ENCODE assay signal across 8 mouse cellular contexts in the genomic region with DNA sequence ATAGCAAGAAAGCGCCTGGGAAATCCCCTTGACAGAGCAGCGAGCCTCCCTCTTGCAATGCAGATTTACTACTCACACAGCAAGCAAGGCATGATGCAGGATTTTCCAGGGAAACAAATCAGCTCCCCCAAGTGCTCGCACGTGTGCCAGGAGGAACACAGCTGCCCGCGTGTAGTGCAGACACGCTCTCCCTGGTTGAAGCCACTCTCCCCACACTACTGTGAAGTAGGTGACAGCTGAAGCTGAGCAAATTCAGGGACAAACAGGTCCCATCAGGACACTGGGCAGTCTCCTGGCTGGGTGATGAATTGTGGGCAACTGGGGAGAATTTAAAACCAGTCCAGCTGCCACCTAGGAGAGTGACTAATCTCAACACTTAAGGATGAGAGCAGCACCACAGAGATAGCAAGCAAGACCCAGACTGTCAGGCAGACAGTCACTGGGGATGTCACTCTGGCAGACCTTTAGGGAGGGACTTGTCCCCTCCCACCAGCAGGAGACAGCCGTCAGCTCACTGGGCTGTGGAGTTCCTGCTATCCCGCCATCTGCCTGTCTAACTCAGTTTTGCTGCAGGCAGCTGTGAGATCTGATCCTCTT. TPM values are rescaled to one million over a fixed set of nuclear protein-coding genes. Genes with fewer than 3 reads are reported as not detected.
DNase-seq lines count a peak whose midpoint lies in the region; ATAC-seq and TF ChIP-seq lines count a peak whose summit lies in the region.

No protein-coding gene starts in this region.

- peaks cover 0 to 8% of the 10 kb centered on the region in 2 experiments; a peak in 3 of 4 replicates for H3K4me1 ChIP-seq in heart, embryonic 14.5 days (ENCODE audit: control insufficient read depth in 2 of 2, insufficient read depth in 2 of 2, low read length in 2 of 2)
- peaks cover 78% of the 10 kb centered on the region for H3K4me1 ChIP-seq in hindbrain, embryonic 12.5 days
- peaks cover 17% of the 10 kb centered on the region for H3K4me1 ChIP-seq in midbrain, postnatal 0 days (ENCODE audit: insufficient read depth, low read length)

- no peak for DNase-seq in heart, postnatal 25 days (ENCODE audit: low spot score)
- DNase-seq in brain, embryonic 14.5 days (ENCODE audit: low read depth) = peak; percentile 87
- DNase-seq in midbrain, postnatal 0 days (ENCODE audit: low spot score) = peak; percentile 69
- DNase-seq in T-cell, adult 2 months (ENCODE audit: low spot score) = no peak
- no peak for DNase-seq in urinary bladder, postnatal 14 days (ENCODE audit: low spot score)
- no peak for DNase-seq in gastrocnemius, postnatal 25 days

- no peaks in the 10 kb centered on the region for H3K36me3 ChIP-seq in heart, embryonic 14.5 days (ENCODE audit: control insufficient read depth, insufficient read depth, low read length)
- peaks cover 4% of the 10 kb centered on the region; the same call in 1 of the 2 replicates for H3K36me3 ChIP-seq in hindbrain, embryonic 12.5 days
- H3K36me3 ChIP-seq in midbrain, postnatal 0 days (ENCODE audit: insufficient read depth, low read length) = no peaks in the 10 kb centered on the region

- no peak overlapping the region for H3K4me3 ChIP-seq in heart, embryonic 14.5 days (ENCODE audit: control insufficient read depth in 1 of 2, insufficient read depth in 1 of 2, low read depth in 1 of 2, low read length in 2 of 2)
- no peak overlapping the region for H3K4me3 ChIP-seq in hindbrain, embryonic 12.5 days
- H3K4me3 ChIP-seq in midbrain, postnatal 0 days (ENCODE audit: low read depth, low read length) = no peak overlapping the region

- TF ChIP-seq POLR2A in brain, embryonic 14.5 days (IDR thresholded peaks at IDR 0.05; ENCODE audit: borderline replicate concordance, extremely low read depth, insufficient read depth, insufficient read length, poor library complexity, severe bottlenecking) = no peak

- no peaks in the 10 kb centered on the region for H3K9me3 ChIP-seq in heart, embryonic 14.5 days (ENCODE audit: control insufficient read depth, low read length)
- H3K9me3 ChIP-seq in hindbrain, embryonic 12.5 days (replicated peaks) = no peaks in the 10 kb centered on the region
- H3K9me3 ChIP-seq in midbrain, postnatal 0 days (ENCODE audit: low read length) = no peaks in the 10 kb centered on the region

- TF ChIP-seq CTCF in brain, embryonic 14.5 days (IDR thresholded peaks at IDR 0.05; ENCODE audit: borderline replicate concordance, extremely low read depth, insufficient read depth, insufficient read length) = 0 out of 2 replicates have a peak, but pooled peaks have one; percentile 16
- TF ChIP-seq CTCF in midbrain, postnatal 0 days (IDR thresholded peaks at IDR 0.05) = peak; percentile 35

- intact Hi-C loops in heart, postnatal 25 days (cut with DNase I) = no loop called here

- H3K4me2 ChIP-seq in heart, embryonic 14.5 days (ENCODE audit: low read length) = no peak overlapping the region
- H3K4me2 ChIP-seq in hindbrain, embryonic 12.5 days (replicated peaks) = peak overlapping the region; percentile 38
- H3K4me2 ChIP-seq in midbrain, postnatal 0 days (ENCODE audit: low read depth, low read length, poor library complexity, severe bottlenecking) = no peak overlapping the region

- H3K27ac ChIP-seq in heart, embryonic 14.5 days (replicated peaks in 1 of 2; ENCODE audit: control insufficient read depth in 1 of 2, insufficient read depth in 1 of 2, low read depth in 2 of 2, low read length in 2 of 2) = no peak overlapping the region
- H3K27ac ChIP-seq in hindbrain, embryonic 12.5 days = peak overlapping the region; percentile 90
- H3K27ac ChIP-seq in midbrain, postnatal 0 days (ENCODE audit: low read depth, low read length) = no peak overlapping the region

- H3K27me3 ChIP-seq in heart, embryonic 14.5 days (ENCODE audit: control insufficient read depth, insufficient read depth, low read length) = peaks cover 36% of the 10 kb centered on the region
- no peaks in the 10 kb centered on the region for H3K27me3 ChIP-seq in hindbrain, embryonic 12.5 days
- H3K27me3 ChIP-seq in midbrain, postnatal 0 days (ENCODE audit: insufficient read depth, low read length) = no peaks in the 10 kb centered on the region

- no peak overlapping the region for H3K9ac ChIP-seq in heart, embryonic 14.5 days (ENCODE audit: low read length)
- peak overlapping the region; percentile 8 for H3K9ac ChIP-seq in hindbrain, embryonic 12.5 days
- no peak overlapping the region for H3K9ac ChIP-seq in midbrain, postnatal 0 days (replicated peaks; ENCODE audit: low read length, poor library complexity, severe bottlenecking)

- 9% methylated on average over 9 of the region's 9 CpGs for WGBS in heart, embryonic 14.5 days
- 7% methylated on average over 9 of the region's 9 CpGs for WGBS in hindbrain, embryonic 12.5 days
- 3% methylated on average over 9 of the region's 9 CpGs for WGBS in midbrain, postnatal 0 days

- ATAC-seq in heart, embryonic 14.5 days (ENCODE audit: insufficient number of reproducible peaks, insufficient read depth, low FRiP score, low read depth) = 0 out of 2 replicates have a peak, but pooled peaks have one; percentile 50
- peak; percentile 80 for ATAC-seq in hindbrain, embryonic 12.5 days (ENCODE audit: low FRiP score)
- ATAC-seq in midbrain, postnatal 0 days (ENCODE audit: low FRiP score) = peak; percentile 54

RNA-seq across cellular contexts. Expression of a gene that starts 6.6 kb away (rescaled TPM):
- 2.1 and 2.8 TPM in 2 replicates for polyA plus RNA-seq in heart, embryonic 14.5 days (2014; fragmentation: Nextera tagmentation; extraction: Ambion mirVana)
- total RNA-seq in heart, postnatal 25 days (2021) = under 1 TPM; 0.36 TPM
- polyA plus RNA-seq in brain, embryonic 14.5 days (2012; rRNA removed) = 72.4 and 129 TPM in 2 replicates
- 60.2 and 69.5 TPM in 2 replicates for polyA plus RNA-seq in hindbrain, embryonic 12.5 days (2016; fragmentation: Nextera tagmentation; extraction: Ambion mirVana)
- total RNA-seq in midbrain, postnatal 0 days (2014; rRNA removed) = 75.1 and 100 TPM in 2 replicates
- 81.1 and 88.1 TPM in 2 replicates for polyA plus RNA-seq in midbrain, postnatal 0 days (2015; fragmentation: Nextera tagmentation; extraction: Ambion mirVana)
- total RNA-seq in gastrocnemius, postnatal 25 days (2021) = under 1 TPM; 0.36 to 0.51 TPM

Comparison
In these comparisons a context has a peak if more than half of its experiments do, and no peak if none do; other contexts are left out.
1. DNase-seq: peak in brain, embryonic 14.5 days (single experiment) and midbrain, postnatal 0 days (single experiment); none in heart, postnatal 25 days (single experiment), T-cell, adult 2 months (single experiment), urinary bladder, postnatal 14 days (single experiment) and gastrocnemius, postnatal 25 days (single experiment).
2. RNA of a gene that starts 6.6 kb away (polyA plus RNA-seq): 72.4 to 129 TPM in brain, embryonic 14.5 days, 81.1 to 88.1 TPM in midbrain, postnatal 0 days and 60.2 to 69.5 TPM in hindbrain, embryonic 12.5 days; 2.1 to 2.8 TPM in heart, embryonic 14.5 days; every median in the first group is over 10 times any median in the second.
3. Peak in every context shown above with its lines, with median percentiles within 50 percentile points of each other: ATAC-seq.